Mouse (Mus musculus) spleen, adult 2 months (tissue): ENCODE measurements at regions not wholly inside any gene's neighbourhood (a gene's known extent, or its start where the extent isn't known, plus 50 kb on each side); places are given as distances from the start of the nearest gene placed in this dataset.

Experiments
- CTCF ChIP-seq: fragments of 200-500 bp; IDR thresholded peaks from 2 replicates; pipeline ENCODE4 v1.5.1; 2011; ENCODE audit warnings: mild to moderate bottlenecking, inconsistent platforms; ENCODE audit not compliant: insufficient read depth, insufficient read length, insufficient replicate concordance; ENCODE audit errors: extremely low read depth
- POLR2A ChIP-seq: fragments of 200-500 bp; IDR thresholded peaks from 2 replicates; pipeline ENCODE4 v1.6.1; 2011; ENCODE audit warnings: low read depth, low read length, inconsistent platforms

- TF ChIP-seq CTCF (no peak), POLR2A (no peak)
Measured at GRCm38 (mm10) chr9:117892601-117893000, 147.7 kb upstream of the Azi2 start.
